Mouse (Mus musculus) embryonic fibroblast, embryonic 13.5 days (primary cell): Measurements from ENCODE around the gene Lrp6.

Experiments
- CTCF ChIP-seq: IDR thresholded peaks from 2 replicates; pipeline ENCODE4 v1.5.1; 2011; ENCODE audit warnings: mild to moderate bottlenecking, control low read depth, low read length, moderate library complexity, borderline replicate concordance; ENCODE audit not compliant: insufficient read depth
- POLR2A ChIP-seq: IDR thresholded peaks from 2 replicates; pipeline ENCODE4 v1.6.1; 2011; ENCODE audit warnings: low read depth, mild to moderate bottlenecking, control low read depth, low read length, moderate library complexity

- no peak for TF ChIP-seq CTCF
- no peak for TF ChIP-seq POLR2A
Measured at GRCm38 (mm10) chr6:134430161-134430799, 136.5 kb downstream of the Lrp6 start.
